Mouse (Mus musculus) myocyte (in vitro differentiated cells): ENCODE results near the gene Hoxb4. TPM values are rescaled to one million over a fixed set of nuclear protein-coding genes. Genes with fewer than 3 reads are reported as not detected.

Source experiments
- H3K27me3 ChIP-seq: one replicate; pipeline ENCODE4 v1.6.1; 2011; ENCODE audit not compliant: control insufficient read depth, insufficient read depth, insufficient read length
- H3K36me3 ChIP-seq: one replicate; pipeline ENCODE4 v1.6.1; 2011; ENCODE audit not compliant: control insufficient read depth, insufficient read depth
- H3K4me2 ChIP-seq: one replicate; pipeline ENCODE4 v1.6.1; 2011; ENCODE audit warnings: low read depth, control low read depth
- H3K4me3 ChIP-seq: one replicate; pipeline ENCODE4 v1.5.1; 2011; ENCODE audit warnings: mild to moderate bottlenecking, control low read depth, moderate library complexity
- H3K79me2 ChIP-seq: one replicate; pipeline ENCODE4 v1.6.1; 2011; ENCODE audit not compliant: control insufficient read depth, insufficient read depth
- H3ac ChIP-seq: one replicate; pipeline ENCODE4 v1.6.1; 2011; ENCODE audit not compliant: control insufficient read depth, insufficient read length
- CEBPB ChIP-seq: IDR thresholded peaks from 2 replicates; pipeline ENCODE4 v1.6.1; 2011; ENCODE audit warnings: mild to moderate bottlenecking, moderate library complexity; ENCODE audit not compliant: poor library complexity, insufficient read depth, severe bottlenecking
- E2F4 ChIP-seq: IDR thresholded peaks from one replicate; pipeline ENCODE4 v1.6.1; 2011; ENCODE audit warnings: mild to moderate bottlenecking, control low read depth, moderate library complexity; ENCODE audit not compliant: insufficient read depth
- MAX ChIP-seq: IDR thresholded peaks from one replicate; pipeline ENCODE4 v1.6.1; 2011; ENCODE audit warnings: low read depth, mild to moderate bottlenecking, control low read depth
- MYOD1 ChIP-seq, 3 experiments: IDR thresholded peaks; one replicate each; pipeline ENCODE4 v1.6.1; 2011; ENCODE audit warnings: control low read depth in 2 of 3, low read depth in 2 of 3, mild to moderate bottlenecking in 2 of 3, moderate library complexity in 1 of 3; ENCODE audit not compliant: insufficient read length in 2 of 3, control insufficient read depth in 1 of 3
- MYOG ChIP-seq, 3 experiments: IDR thresholded peaks; one replicate each; pipeline ENCODE4 v1.6.1; 2011; ENCODE audit warnings: control low read depth in 2 of 3, low read depth in 2 of 3, mild to moderate bottlenecking in 2 of 3; ENCODE audit not compliant: insufficient read length in 2 of 3, control insufficient read depth in 1 of 3, insufficient read depth in 1 of 3
- POLR2A ChIP-seq: IDR thresholded peaks from one replicate; pipeline ENCODE4 v1.6.1; 2011; ENCODE audit warnings: low read depth, mild to moderate bottlenecking, control low read depth, moderate library complexity; ENCODE audit not compliant: insufficient read length
- POLR2AphosphoS2 ChIP-seq: IDR thresholded peaks from one replicate; pipeline ENCODE4 v1.6.1; 2011; ENCODE audit warnings: low read depth, control low read depth; ENCODE audit not compliant: insufficient read length
- REST ChIP-seq: IDR thresholded peaks from one replicate; pipeline ENCODE4 v1.6.1; 2011; ENCODE audit warnings: mild to moderate bottlenecking, control low read depth, moderate library complexity; ENCODE audit not compliant: insufficient read depth, insufficient read length
- SRF ChIP-seq: IDR thresholded peaks from one replicate; pipeline ENCODE4 v1.6.1; 2011; ENCODE audit warnings: low read depth; ENCODE audit not compliant: control insufficient read depth, insufficient read length
- TCF12 ChIP-seq: IDR thresholded peaks from one replicate; pipeline ENCODE4 v1.6.1; 2011; ENCODE audit warnings: mild to moderate bottlenecking, control low read depth; ENCODE audit not compliant: poor library complexity, insufficient read depth, severe bottlenecking
- TCF3 ChIP-seq: IDR thresholded peaks from one replicate; pipeline ENCODE4 v1.6.1; 2011; ENCODE audit warnings: low read depth, control low read depth; ENCODE audit not compliant: insufficient read length
- USF1 ChIP-seq: IDR thresholded peaks from one replicate; pipeline ENCODE4 v1.6.1; 2011; ENCODE audit warnings: low read depth, mild to moderate bottlenecking, control low read depth, moderate library complexity
- polyA plus RNA-seq: library from polyadenylated mRNA; unstranded; fragments of >200 nt; fragmentation: generic; extraction: Trizol; gene quantifications from one replicate; pipeline ENCODE4 v1.2.1, GENCODE M21; 2012; ENCODE audit warnings: missing spikeins

The Hoxb4 gene
- polyA plus RNA-seq: not detected

- H3K4me3 ChIP-seq: no peak within 1 kb of the TSS
- TF ChIP-seq MYOD1 (IDR thresholded peaks at IDR 0.05; ENCODE audit: control insufficient read depth in 1 of 3, insufficient read length in 2 of 3, low read depth in 2 of 3): no peak
- no peak for TF ChIP-seq TCF3
- TF ChIP-seq SRF: no peak
- TF ChIP-seq POLR2A: no peak
- no peak for TF ChIP-seq MYOG (IDR thresholded peaks at IDR 0.05; ENCODE audit: control insufficient read depth in 1 of 3, insufficient read depth in 1 of 3, insufficient read length in 2 of 3, low read depth in 2 of 3)
- no peak for TF ChIP-seq TCF12
- no peak for TF ChIP-seq REST
- TF ChIP-seq E2F4: no peak
- TF ChIP-seq MAX: no peak
- TF ChIP-seq CEBPB: no peak
- TF ChIP-seq USF1: no peak
- TF ChIP-seq POLR2AphosphoS2: no peak
- H3K79me2 ChIP-seq: no peaks in the 10 kb centered on the region
- H3K27me3 ChIP-seq: peaks cover 74% of the 10 kb centered on the region
- no peak within 1 kb of the TSS for H3ac ChIP-seq
- H3K4me2 ChIP-seq: no peak within 1 kb of the TSS
- H3K36me3 ChIP-seq: no peaks in the 10 kb centered on the region
Observed at GRCm38 (mm10) chr11:96317608-96318367, at the start of gene Hoxb4. TSS of gene Hoxb4 (plus strand) at chr11:96318267.

DNA sequence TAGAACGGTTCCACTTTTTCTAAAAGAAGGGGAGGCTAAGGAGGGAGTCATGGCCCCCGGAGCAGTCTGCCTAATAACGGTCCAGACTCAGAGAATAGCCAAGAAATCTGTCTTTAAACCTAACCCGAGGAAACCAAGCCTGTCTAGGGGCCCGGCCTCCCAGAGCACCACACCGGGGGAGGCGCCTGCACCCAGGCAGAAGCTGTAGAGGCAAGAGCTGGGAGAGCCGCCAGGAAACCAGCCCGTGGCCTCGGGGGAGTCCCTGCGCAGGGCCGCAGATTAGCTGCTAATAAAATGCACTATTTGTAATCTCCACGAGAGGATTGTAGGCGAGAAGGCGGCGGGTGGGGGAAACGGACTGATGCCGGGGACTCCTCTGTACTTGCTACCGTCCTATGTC lies 48.2 kb upstream of the Hoxb4 start:
- Histone ChIP-seq H3K79me2 (no peaks in the 10 kb centered on the region), H3K36me3 (no peaks in the 10 kb centered on the region), H3K27me3 (peaks cover 85% of the 10 kb centered on the region), H3K4me2 (peak overlapping the region; percentile 40), H3K4me3 (no peak overlapping the region), H3ac (no peak overlapping the region)
- TF ChIP-seq MYOG (IDR thresholded peaks at IDR 0.05; ENCODE audit: control insufficient read depth in 1 of 3, insufficient read depth in 1 of 3, insufficient read length in 2 of 3, low read depth in 2 of 3): no peak
- no peak for TF ChIP-seq POLR2AphosphoS2
- no peak for TF ChIP-seq TCF3
- TF ChIP-seq MYOD1 (IDR thresholded peaks at IDR 0.05; ENCODE audit: control insufficient read depth in 1 of 3, insufficient read length in 2 of 3, low read depth in 2 of 3): no peak
- no peak for TF ChIP-seq MAX
- TF ChIP-seq CEBPB: no peak
- no peak for TF ChIP-seq REST
- TF ChIP-seq E2F4: no peak
- no peak for TF ChIP-seq TCF12

DNA sequence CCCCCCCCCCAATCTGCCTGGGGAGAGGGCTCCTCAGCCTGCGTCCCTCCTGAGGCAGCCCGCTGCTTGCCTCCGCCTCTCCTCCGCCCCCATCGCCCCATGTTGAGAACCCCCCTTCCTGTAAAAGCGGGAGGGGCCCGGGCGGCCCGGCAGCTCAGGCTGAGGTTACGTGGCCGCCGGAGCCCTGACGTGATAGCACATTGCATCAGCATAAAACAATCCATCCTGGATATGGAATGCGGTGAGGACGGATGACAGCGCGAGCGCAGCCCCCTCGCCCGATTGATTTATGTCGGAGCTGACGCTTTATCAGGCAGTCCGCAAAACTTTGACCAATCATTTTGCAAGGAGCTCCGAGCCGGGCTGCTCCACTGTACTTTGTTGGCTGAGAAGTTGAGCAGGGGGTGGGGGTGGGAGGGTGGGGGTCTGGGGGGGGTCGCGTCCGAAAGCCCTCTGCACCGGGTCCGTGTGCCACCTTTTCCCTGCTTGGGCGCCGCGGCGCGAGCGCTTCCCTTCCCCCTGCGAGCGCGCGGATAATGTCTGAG lies 47.0 kb upstream of the Hoxb4 start, which contains the start of gene Hoxb9:
TSS of gene Hoxb9 (plus strand) at position 462 of the 545 bp plus-strand sequence.
- TF ChIP-seq MYOD1 (IDR thresholded peaks at IDR 0.05; ENCODE audit: control insufficient read depth in 1 of 3, insufficient read length in 2 of 3, low read depth in 2 of 3) (no peak), CEBPB (0 out of 2 replicates have a peak, but pooled peaks have one; percentile 12)
- Histone ChIP-seq H3K27me3 (peaks cover 85% of the 10 kb centered on the region), H3ac (no peak within 1 kb of the TSS), H3K4me3 (no peak within 1 kb of the TSS), H3K36me3 (no peaks in the 10 kb centered on the region), H3K4me2 (peak within 1 kb of the TSS; percentile 55), H3K79me2 (no peaks in the 10 kb centered on the region)

DNA sequence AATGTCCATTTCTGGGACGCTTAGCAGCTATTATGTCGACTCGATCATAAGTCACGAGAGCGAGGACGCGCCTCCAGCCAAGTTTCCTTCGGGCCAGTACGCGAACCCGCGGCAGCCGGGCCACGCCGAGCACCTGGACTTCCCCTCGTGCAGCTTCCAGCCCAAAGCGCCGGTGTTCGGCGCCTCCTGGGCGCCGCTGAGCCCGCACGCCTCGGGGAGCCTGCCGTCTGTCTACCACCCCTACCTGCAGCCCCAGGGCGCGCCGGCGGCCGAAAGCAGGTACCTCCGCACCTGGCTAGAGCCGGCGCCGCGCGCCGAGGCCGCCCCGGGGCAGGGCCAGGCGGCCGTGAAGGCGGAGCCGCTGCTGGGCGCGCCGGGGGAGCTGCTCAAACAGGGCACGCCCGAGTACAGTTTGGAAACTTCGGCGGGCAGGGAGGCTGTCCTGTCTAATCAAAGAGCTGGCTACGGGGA lies 46.5 kb upstream of the Hoxb4 start:
- H3K4me3 ChIP-seq: no peak overlapping the region
- H3K4me2 ChIP-seq: peak overlapping the region; percentile 55
- no peaks in the 10 kb centered on the region for H3K36me3 ChIP-seq
- H3ac ChIP-seq: no peak overlapping the region
- no peaks in the 10 kb centered on the region for H3K79me2 ChIP-seq
- H3K27me3 ChIP-seq: peaks cover 85% of the 10 kb centered on the region
- TF ChIP-seq TCF3 (no peak), POLR2AphosphoS2 (no peak), SRF (no peak), E2F4 (no peak), CEBPB (no peak), TCF12 (no peak), REST (no peak), MYOD1 (IDR thresholded peaks at IDR 0.05; ENCODE audit: control insufficient read depth in 1 of 3, insufficient read length in 2 of 3, low read depth in 2 of 3) (no peak), MYOG (IDR thresholded peaks at IDR 0.05; ENCODE audit: control insufficient read depth in 1 of 3, insufficient read depth in 1 of 3, insufficient read length in 2 of 3, low read depth in 2 of 3) (no peak), USF1 (no peak), MAX (no peak), POLR2A (no peak)
